Mouse (Mus musculus): ENCODE measurements around the gene Armc12. TPM values are rescaled to one million over a fixed set of nuclear protein-coding genes. Genes with fewer than 3 reads are reported as not detected.

Gene Armc12
- polyA plus RNA-seq, 1 experiment from 2014 or later: not detected

DNA sequence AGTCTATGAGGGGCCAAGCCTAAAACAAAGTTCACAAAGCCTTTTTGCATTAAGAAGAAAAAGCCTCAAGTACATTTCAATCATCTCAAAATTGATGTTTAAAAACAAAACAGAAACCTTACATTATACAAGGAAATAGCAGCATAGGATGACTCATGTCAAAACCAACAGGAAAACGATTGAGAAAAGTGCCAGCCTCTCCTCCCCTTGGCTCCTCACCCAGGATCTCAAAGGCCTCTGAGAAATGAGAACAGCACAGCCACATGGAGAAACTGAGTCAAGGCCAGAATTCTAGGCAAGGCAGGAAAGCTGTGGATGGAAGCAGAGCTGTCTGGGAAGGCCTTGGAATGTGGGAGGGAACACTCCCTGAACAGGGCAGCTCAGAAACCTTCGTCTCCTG, 58.0 kb downstream of the Armc12 start:
- H3K36me3 ChIP-seq (ENCODE audit: control insufficient read depth, insufficient read depth): peaks cover 32% of the 10 kb centered on the region; the same call in 1 of the 2 replicates
- ATAC-seq: no peak

More for the DNA sequence above, 58.0 kb downstream of the Armc12 start:
- no peaks in the 10 kb centered on the region for H3K27me3 ChIP-seq (replicated peaks; ENCODE audit: control insufficient read depth, insufficient read depth, low read length)
- H3K9me3 ChIP-seq (ENCODE audit: control insufficient read depth, low read length): no peaks in the 10 kb centered on the region
- no peak overlapping the region for H3K27ac ChIP-seq (ENCODE audit: low read length)
- H3K4me2 ChIP-seq (ENCODE audit: low read length): no peak overlapping the region
- no peak overlapping the region for H3K9ac ChIP-seq (replicated peaks; ENCODE audit: low read depth, low read length)
- WGBS: 59% methylated on average over 2 of the region's 2 CpGs
- H3K4me3 ChIP-seq (replicated peaks; ENCODE audit: low read length): no peak overlapping the region
- no peaks in the 10 kb centered on the region for H3K4me1 ChIP-seq (replicated peaks; ENCODE audit: control insufficient read depth, insufficient read depth, low read length)

Small RNA genes lying within 50 kb of the gene (microRNA-seq; reads per million reads assigned to microRNA genes)
- gene Gm25195 (not detected), gene Mir6969 (not detected)

Other genes with a start within 250 kb of the Armc12 start
- gene Fance, start 217.3 kb upstream of the Armc12 start, polyA plus RNA-seq (2015; fragmentation: Nextera tagmentation; extraction: Ambion mirVana): 20.9 and 25.0 TPM in 2 replicates
- 354 and 367 TPM in 2 replicates for gene Rpl10a, start 202.3 kb upstream of the Armc12 start, polyA plus RNA-seq (2015; fragmentation: Nextera tagmentation; extraction: Ambion mirVana)
- 1.5 and 1.8 TPM in 2 replicates for gene Tead3, start 180.0 kb upstream of the Armc12 start, polyA plus RNA-seq (2015; fragmentation: Nextera tagmentation; extraction: Ambion mirVana)
- 1.5 and 1.7 TPM in 2 replicates for gene Tulp1, start 165.6 kb upstream of the Armc12 start, polyA plus RNA-seq (2015; fragmentation: Nextera tagmentation; extraction: Ambion mirVana)
- 39.3 and 41.7 TPM in 2 replicates for gene Fkbp5, start 13.3 kb upstream of the Armc12 start, polyA plus RNA-seq (2015; fragmentation: Nextera tagmentation; extraction: Ambion mirVana)
- not detected in 2 replicates for gene Clpsl2, start 18.6 kb downstream of the Armc12 start, polyA plus RNA-seq (2015; fragmentation: Nextera tagmentation; extraction: Ambion mirVana)
- gene Clps, start 30.0 kb downstream of the Armc12 start, polyA plus RNA-seq (2015; fragmentation: Nextera tagmentation; extraction: Ambion mirVana): not detected in 2 replicates
- 5.3 and 8.3 TPM in 2 replicates for gene Lhfpl5, start 44.8 kb downstream of the Armc12 start, polyA plus RNA-seq (2015; fragmentation: Nextera tagmentation; extraction: Ambion mirVana)
- gene Srpk1, start 91.9 kb downstream of the Armc12 start, polyA plus RNA-seq (2015; fragmentation: Nextera tagmentation; extraction: Ambion mirVana): 107 and 113 TPM in 2 replicates
- gene Slc26a8, start 159.4 kb downstream of the Armc12 start, polyA plus RNA-seq (2015; fragmentation: Nextera tagmentation; extraction: Ambion mirVana): 1.2 and 3.4 TPM in 2 replicates
- gene Mapk14, start 160.5 kb downstream of the Armc12 start, polyA plus RNA-seq (2015; fragmentation: Nextera tagmentation; extraction: Ambion mirVana): 27.2 and 27.8 TPM in 2 replicates
- gene AC170998.1, start 195.3 kb downstream of the Armc12 start, polyA plus RNA-seq (2015; fragmentation: Nextera tagmentation; extraction: Ambion mirVana): 0.43 and 3.5 TPM in 2 replicates
- 0.47 and 1.1 TPM in 2 replicates for gene Mapk13, start 238.5 kb downstream of the Armc12 start, polyA plus RNA-seq (2015; fragmentation: Nextera tagmentation; extraction: Ambion mirVana)

Data from forebrain, embryonic 16.5 days (tissue).